Mouse (Mus musculus) spleen, adult 18-20 months (tissue): Measurements from ENCODE around the gene Gm20388.

Experiments used
- DNase-seq, 2 experiments: peaks; one replicate each; pipeline ENCODE4 v3.0.0; 2022; ENCODE audit warnings: mixed read lengths in 2 of 2

Gene Gm20388

GRCm38 (mm10) chr8:121740721-121741120 is 1830.1 kb downstream of the Gm20388 start:
- DNase-seq: no peak

GRCm38 (mm10) chr8:121749501-121749900 is 1838.9 kb downstream of the Gm20388 start:
- no peak for DNase-seq

- DNase-seq: no peak
These were observed 1839.9 kb downstream of the Gm20388 start for GRCm38 (mm10) chr8:121750512-121750911.

GRCm38 (mm10) chr8:121751407-121751806 is 1840.8 kb downstream of the Gm20388 start:
- peak in 1 of 2 experiments; percentile 42 for DNase-seq

- no peak for DNase-seq
These were observed 1847.8 kb downstream of the Gm20388 start for GRCm38 (mm10) chr8:121758470-121758869.

- DNase-seq: no peak
These were observed 1849.8 kb downstream of the Gm20388 start for GRCm38 (mm10) chr8:121760484-121760883.

GRCm38 (mm10) chr8:121761480-121761879 is 1850.8 kb downstream of the Gm20388 start:
- DNase-seq: no peak

- no peak for DNase-seq
These were observed 1852.5 kb downstream of the Gm20388 start for GRCm38 (mm10) chr8:121762999-121763699.

GRCm38 (mm10) chr8:121763700-121764013 is 1853.0 kb downstream of the Gm20388 start:
- DNase-seq: no peak

- DNase-seq: no peak
These were observed 1855.0 kb downstream of the Gm20388 start for GRCm38 (mm10) chr8:121765594-121766138.

GRCm38 (mm10) chr8:121769095-121769494 is 1858.5 kb downstream of the Gm20388 start:
- no peak for DNase-seq

- DNase-seq: no peak
These were observed 1859.0 kb downstream of the Gm20388 start for GRCm38 (mm10) chr8:121769621-121770020.

- no peak for DNase-seq
These were observed 1860.5 kb downstream of the Gm20388 start for GRCm38 (mm10) chr8:121770845-121771752.

GRCm38 (mm10) chr8:121773876-121774275 is 1863.2 kb downstream of the Gm20388 start:
- no peak for DNase-seq

- no peak for DNase-seq
These were observed 1871.9 kb downstream of the Gm20388 start for GRCm38 (mm10) chr8:121782493-121782892.

GRCm38 (mm10) chr8:121786542-121786941 is 1875.9 kb downstream of the Gm20388 start:
- no peak for DNase-seq

GRCm38 (mm10) chr8:121788786-121789185 is 1878.1 kb downstream of the Gm20388 start:
- peak; percentile 35 to 40 for DNase-seq

- DNase-seq: no peak
These were observed 1881.5 kb downstream of the Gm20388 start for GRCm38 (mm10) chr8:121792159-121792558.

- no peak for DNase-seq
These were observed 1882.0 kb downstream of the Gm20388 start for GRCm38 (mm10) chr8:121792627-121793026.

GRCm38 (mm10) chr8:121794151-121794550 is 1883.5 kb downstream of the Gm20388 start:
- no peak for DNase-seq

- no peak for DNase-seq
These were observed 1884.8 kb downstream of the Gm20388 start for GRCm38 (mm10) chr8:121795461-121795860.

GRCm38 (mm10) chr8:121796406-121796805 is 1885.8 kb downstream of the Gm20388 start:
- no peak for DNase-seq

GRCm38 (mm10) chr8:121798401-121798800 is 1887.8 kb downstream of the Gm20388 start:
- DNase-seq: no peak

GRCm38 (mm10) chr8:121804829-121805228 is 1894.2 kb downstream of the Gm20388 start:
- no peak for DNase-seq
